Mouse (Mus musculus) ES-Bruce4 (cell line): ENCODE measurements around the gene Robo4.

Experiments
- CTCF ChIP-seq: IDR thresholded peaks from one replicate; pipeline ENCODE4 v1.8.1; 2011; ENCODE audit warnings: low read depth, low read length
- EP300 ChIP-seq: IDR thresholded peaks from 2 replicates; pipeline ENCODE4 v1.6.1; 2011; ENCODE audit warnings: low read depth, low read length; ENCODE audit not compliant: insufficient read depth
- POLR2A ChIP-seq: IDR thresholded peaks from one replicate; pipeline ENCODE4 v1.8.1; 2011; ENCODE audit warnings: low read length; ENCODE audit not compliant: insufficient read depth

DNA sequence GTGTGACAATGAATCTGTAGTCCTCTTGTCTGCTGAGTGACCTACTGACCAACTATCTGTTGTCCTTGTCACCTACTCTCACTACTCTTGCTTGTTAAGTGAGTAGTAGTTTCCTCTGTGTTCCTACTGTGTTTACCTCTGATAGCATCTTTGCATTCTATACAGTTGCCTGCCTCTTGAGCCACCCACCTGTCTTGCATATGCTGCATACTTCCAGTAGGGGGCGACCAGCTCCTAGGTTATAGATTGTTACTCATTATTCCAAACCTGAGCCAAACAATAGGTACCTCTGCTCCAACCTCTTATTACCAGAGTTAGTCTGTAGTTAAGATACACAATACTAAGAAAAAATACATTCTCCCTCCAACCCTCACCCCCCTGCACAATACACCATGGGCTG lies 4.7 kb downstream of the Robo4 start:
- TF ChIP-seq CTCF: peak; percentile 76
- TF ChIP-seq POLR2A: no peak
- TF ChIP-seq EP300: no peak
